ENCODE assay signal across 11 mouse cellular contexts in the genomic region with DNA sequence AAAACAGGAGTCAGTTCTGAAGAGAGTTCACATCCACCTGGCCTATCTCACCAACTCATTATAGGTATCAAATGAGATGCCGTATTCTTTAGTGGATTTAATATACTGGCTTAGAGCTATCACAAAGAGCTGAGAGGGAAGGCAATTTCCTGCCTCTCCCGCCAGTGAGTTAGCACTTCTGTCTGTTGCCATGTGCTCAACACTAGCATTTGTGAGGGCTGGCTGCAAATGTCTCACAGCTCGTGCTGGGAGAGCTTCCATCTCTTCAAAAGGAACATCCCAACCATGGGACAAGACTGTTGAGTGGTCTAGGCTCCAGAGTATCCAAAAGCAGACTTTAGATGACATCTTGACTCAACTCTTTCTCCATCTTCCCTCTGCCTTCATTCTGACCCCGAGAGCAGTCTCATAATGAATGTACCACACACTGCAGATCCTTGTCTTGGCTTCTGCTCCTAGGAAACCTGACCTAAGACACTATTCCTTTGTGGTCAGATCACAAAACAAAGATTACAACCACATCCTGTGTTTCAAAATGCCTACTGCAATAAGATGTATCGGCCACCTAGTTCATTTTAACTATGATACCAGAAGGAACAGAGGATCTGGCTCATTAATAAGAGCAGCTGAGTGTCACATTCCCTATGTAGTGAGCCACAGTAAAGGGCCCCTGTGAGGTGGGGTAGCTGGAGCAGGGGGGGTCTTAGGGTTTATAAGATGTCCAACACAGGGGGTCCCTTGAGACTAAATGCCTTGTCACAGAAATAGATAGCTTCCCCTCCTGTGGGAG.
DNase-seq lines count a peak whose midpoint lies in the region.
"Had no signal": no experiment of that assay in that cellular context is flagged by ENCODE, and none has a peak within 500 bp of the region (broad histone marks: within the 10 kb centered on the region; RNA-seq: fewer than 3 reads in every experiment).

No protein-coding gene starts in this region.

- DNase-seq in heart, postnatal 10 days: peak; percentile 2 to 5
- DNase-seq in heart, adult 8-10 months (ENCODE audit: low spot score): no peak
- peak; percentile 57 for DNase-seq in right cerebral cortex, adult 18-20 months
- DNase-seq in right cerebral cortex, postnatal 4 days: no peak
- peak; percentile 42 to 80 for DNase-seq in left cerebral cortex, postnatal 25 days (ENCODE audit: low spot score in 2 of 2)
- no peak for DNase-seq in thymus, postnatal 36 days
- no peak for DNase-seq in cerebellum, adult 9-10 months
- DNase-seq: adrenal gland, postnatal 10 days; cerebellum, postnatal 14 days; heart, adult 18-20 months; liver, embryonic 13.5 days had no signal

- intact Hi-C loops in heart, postnatal 10 days (cut with DNase I): no loop called here
- intact Hi-C loops in left cerebral cortex, postnatal 25 days (cut with DNase I): no loop called here

Comparison
In these comparisons a context has a peak if more than half of its experiments do, and no peak if none do; other contexts are left out.
1. DNase-seq: peak in heart, postnatal 10 days (2 of 2), right cerebral cortex, adult 18-20 months (single experiment) and left cerebral cortex, postnatal 25 days (2 of 2); none in heart, adult 8-10 months (single experiment), right cerebral cortex, postnatal 4 days (single experiment), thymus, postnatal 36 days (0 of 2) and cerebellum, adult 9-10 months (single experiment).